Mouse (Mus musculus): ENCODE data around the gene Omt2a.
"Not testable (repeated sequence)": the region's sequence is repeated elsewhere in the genome, so short reads cannot be mapped to it uniquely, and the experiment has no call there.

The Omt2a gene

DNA sequence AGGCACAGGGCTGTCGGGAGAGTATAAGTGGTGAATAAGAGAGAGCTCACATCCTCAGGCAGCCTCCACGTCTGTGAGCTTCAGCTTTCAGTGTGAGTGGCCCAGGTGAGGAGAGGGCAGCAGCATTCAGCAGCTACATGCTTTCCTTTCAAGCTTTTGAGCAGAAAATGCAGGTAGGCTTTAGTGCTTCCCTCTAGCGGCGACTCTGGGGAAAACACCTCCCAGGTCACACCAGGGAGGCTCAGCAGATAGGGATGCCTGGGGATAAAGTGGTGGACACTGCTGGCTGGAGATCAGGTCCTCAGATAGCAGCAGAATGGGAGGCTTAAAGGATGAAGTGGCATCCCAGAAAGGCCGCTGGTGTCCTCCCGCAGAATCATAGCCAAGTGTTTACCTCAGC, 18.5 kb downstream of the Omt2a start:
- DNase-seq (ENCODE audit: low spot score): peak; percentile 48

DNA sequence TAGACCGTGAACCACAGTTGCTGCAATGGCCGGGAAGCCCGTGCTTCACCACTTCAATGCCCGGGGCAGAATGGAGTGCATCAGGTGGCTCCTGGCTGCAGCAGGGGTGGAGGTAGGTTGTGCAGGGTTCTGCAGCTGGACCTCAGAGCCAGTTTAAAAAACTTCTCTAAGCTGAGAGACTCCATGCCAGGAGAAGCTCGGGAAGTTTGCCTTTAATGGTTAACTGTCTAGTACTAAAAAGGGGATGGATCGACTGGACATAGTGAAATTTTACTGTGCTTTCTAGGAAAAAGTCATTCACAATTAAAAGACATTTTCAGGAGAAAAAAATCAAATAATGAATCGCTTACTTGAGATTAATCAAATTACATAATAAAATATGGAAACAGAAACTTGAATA, 19.8 kb downstream of the Omt2a start:
- DNase-seq (ENCODE audit: low spot score): not testable (repeated sequence)

DNA sequence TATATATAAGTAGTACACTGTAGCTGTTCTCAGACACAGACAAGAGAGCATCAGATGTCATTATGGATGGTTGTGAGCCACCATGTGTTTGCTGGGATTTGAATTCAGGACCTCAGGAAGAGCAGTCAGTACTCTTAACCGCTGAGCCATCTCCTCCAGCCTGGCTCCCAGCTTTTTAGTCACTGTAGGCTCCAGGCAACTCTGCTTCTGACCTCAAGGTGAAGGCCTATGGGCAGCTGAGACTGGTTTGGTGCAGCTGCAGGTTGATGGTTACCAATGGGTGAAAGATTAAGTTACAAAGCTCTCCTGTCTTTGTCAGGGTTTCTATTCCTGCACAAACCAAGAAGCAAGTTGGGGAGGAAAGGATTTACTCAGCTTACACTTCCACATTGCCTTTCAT, 20.9 kb downstream of the Omt2a start:
- DNase-seq (ENCODE audit: low spot score): not testable (repeated sequence)

DNA sequence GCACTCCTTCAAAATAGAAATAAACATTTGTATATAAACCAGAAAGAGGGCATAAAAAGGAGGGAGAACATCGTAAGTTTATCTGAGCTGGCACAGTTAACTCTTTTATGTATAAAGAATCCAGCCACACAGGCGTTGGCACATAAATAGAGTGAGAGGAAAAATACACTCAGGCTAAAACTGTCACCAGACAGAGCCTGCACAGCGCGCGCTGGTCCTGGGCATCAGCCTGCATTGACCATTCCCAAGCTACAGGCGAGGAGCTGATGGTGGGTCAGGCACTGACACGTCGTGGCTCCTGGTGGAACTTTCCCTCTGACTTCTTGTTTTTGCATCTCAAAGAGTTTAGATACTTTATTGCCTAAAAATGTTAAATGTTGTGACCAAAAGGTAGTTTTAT, 22.1 kb downstream of the Omt2a start:
- DNase-seq (ENCODE audit: low spot score): not testable (repeated sequence)

DNA sequence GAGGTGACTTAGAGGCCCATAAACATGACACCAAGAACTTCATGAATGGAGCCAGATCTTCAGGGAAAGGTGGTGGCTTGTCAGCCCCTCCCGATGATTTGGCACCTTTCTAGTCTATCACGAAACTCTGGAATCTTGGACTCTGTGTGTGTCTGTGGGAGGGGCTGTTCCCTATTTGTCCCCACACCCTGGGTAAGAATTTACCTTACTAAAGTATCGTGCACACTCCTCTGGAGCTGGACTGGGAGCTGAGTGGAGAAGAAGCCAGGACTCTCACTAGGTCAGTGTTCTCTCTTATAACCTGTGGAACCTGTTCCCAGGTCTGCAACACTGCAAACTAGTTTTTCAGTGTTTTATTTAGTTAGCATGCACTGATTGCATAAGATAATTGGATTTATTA, 24.9 kb downstream of the Omt2a start, which contains the start of gene Gm10639:
Gene Gm10639, plus strand, starts transcription at position 201 of the 400 bp plus-strand sequence.
- not testable (repeated sequence) for DNase-seq (ENCODE audit: low spot score)

DNA sequence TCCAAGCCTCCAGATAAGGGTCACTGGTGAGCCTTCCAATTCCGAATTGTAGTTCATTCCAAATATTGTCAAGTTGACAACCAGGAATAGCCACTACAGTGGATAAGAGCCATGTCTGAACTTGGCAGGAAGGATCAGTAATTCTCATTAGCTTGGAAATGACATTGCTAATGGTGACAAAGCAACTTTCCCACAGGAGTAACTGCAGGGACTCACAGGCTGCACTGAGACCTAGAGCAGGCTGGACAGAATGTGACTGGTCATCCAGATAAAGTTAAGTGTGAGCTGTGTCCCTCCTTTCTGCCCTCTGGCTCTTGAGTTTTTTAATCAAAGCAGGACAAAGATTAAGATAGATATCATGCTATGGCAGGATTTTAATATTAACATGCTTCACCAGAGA, 25.5 kb downstream of the Omt2a start:
- not testable (repeated sequence) for DNase-seq (ENCODE audit: low spot score)

DNA sequence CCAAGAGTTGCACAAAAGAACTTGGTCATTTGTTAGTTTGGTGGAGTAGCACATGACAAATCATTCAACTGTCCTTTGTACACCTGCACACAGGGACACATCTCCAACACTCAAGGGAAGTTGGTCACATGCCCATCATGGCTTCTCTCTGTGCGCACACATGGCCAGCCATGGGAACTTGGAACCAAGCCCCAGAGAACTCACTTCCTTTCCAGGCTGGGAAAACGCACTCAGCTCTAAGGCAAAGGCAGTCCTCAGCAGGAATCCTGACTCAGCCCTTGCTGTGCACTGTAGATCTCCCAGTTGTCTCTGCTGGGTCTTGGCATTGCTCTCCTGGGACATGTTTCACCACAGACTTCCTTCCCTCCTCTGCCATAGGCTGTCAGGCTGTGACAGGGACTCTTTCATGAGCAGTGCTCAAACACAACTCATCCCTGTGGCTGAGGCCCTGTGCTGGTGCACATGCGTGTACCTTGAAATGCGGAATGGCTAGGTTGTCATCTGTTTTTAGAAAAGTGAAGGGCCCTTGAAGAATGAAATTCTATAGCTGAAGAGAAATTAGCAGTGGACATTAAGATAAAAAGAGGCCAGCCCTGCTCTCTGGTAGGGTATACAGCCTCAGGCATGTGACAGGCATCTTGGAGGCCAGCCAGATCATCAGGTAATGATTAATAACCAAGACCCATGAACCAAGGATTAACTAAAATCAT, 32.4 kb downstream of the Omt2a start:
- peak; percentile 5 for DNase-seq (ENCODE audit: low spot score)

DNA sequence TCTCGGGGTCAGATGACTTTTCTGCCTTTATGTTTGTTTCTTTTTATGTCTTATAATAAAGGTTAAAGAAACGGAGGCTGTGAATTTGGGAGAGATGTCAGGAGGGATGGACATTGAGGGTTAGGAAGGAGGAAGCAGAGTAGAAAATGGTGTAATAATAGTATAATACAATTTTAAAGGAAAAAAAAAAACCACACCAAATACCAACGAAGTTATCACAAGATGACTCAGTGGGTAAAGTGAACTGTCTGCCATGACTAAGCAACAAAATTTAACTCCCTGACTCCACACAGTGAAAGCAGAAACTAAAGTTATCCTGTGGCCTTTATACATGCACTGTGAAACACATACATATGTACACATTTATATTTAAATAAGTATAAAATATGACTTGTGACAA, 43.7 kb downstream of the Omt2a start:
- not testable (repeated sequence) for DNase-seq (ENCODE audit: low spot score)
